Mouse (Mus musculus) limb, embryonic 15.5 days (tissue): ENCODE measurements around the gene Chrdl2. TPM values are rescaled to one million over a fixed set of nuclear protein-coding genes. Genes with fewer than 3 reads are reported as not detected.
A peak's percentile ranks its signal among the peaks of the same experiment; 100 is the strongest.

Experiments used
- ATAC-seq: fragments of 200-750 bp; cut with Nextera tagmentation; 2 replicates; pipeline ENCODE4 v1.8.0; 2017; ENCODE audit warnings: low read depth, moderate TSS enrichment; ENCODE audit not compliant: insufficient number of reproducible peaks, low FRiP score, low TSS enrichment
- H3K27ac ChIP-seq: fragments of 300-500 bp; sonication (generic); 2 replicates; pipeline ENCODE4 v1.5.1; 2015; ENCODE audit warnings: moderate library complexity, mild to moderate bottlenecking, inconsistent platforms
- H3K27me3 ChIP-seq: fragments of 300-500 bp; sonication (generic); 2 replicates; pipeline ENCODE4 v1.6.1; 2015; ENCODE audit warnings: inconsistent platforms
- H3K36me3 ChIP-seq: fragments of 300-500 bp; sonication (generic); 2 replicates; pipeline ENCODE4 v1.6.1; 2015; ENCODE audit warnings: inconsistent platforms
- H3K4me1 ChIP-seq: fragments of 300-500 bp; sonication (generic); 2 replicates; pipeline ENCODE4 v1.6.1; 2015; ENCODE audit warnings: inconsistent platforms
- H3K4me2 ChIP-seq: fragments of 300-500 bp; sonication (generic); 2 replicates; pipeline ENCODE4 v1.6.1; 2015; ENCODE audit warnings: mild to moderate bottlenecking, inconsistent platforms
- H3K4me3 ChIP-seq: fragments of 300-500 bp; sonication (generic); 2 replicates; pipeline ENCODE4 v1.5.1; 2015; ENCODE audit warnings: mild to moderate bottlenecking, inconsistent platforms
- H3K9ac ChIP-seq: fragments of 300-500 bp; sonication (generic); 2 replicates; pipeline ENCODE4 v1.6.1; 2015; ENCODE audit warnings: inconsistent platforms
- H3K9me3 ChIP-seq: fragments of 300-500 bp; sonication (generic); 2 replicates; pipeline ENCODE4 v1.6.1; 2016; ENCODE audit warnings: inconsistent platforms
- WGBS: fragments of 180-500 bp; shearing (Covaris S2); methylation state at CpG from one replicate; pipeline ENCODE4 v1.1.7; 2015; 5-methylcytosine and 5-hydroxymethylcytosine counted together
- polyA plus RNA-seq: library from polyadenylated mRNA; unstranded; fragments of >200 nt; fragmentation: Nextera tagmentation; extraction: Ambion mirVana; gene quantifications from 2 replicates; pipeline ENCODE4 v1.2.1, GENCODE M21; 2015

Gene Chrdl2
- polyA plus RNA-seq, 1 experiment from 2014 or later = 1.8 TPM

DNA sequence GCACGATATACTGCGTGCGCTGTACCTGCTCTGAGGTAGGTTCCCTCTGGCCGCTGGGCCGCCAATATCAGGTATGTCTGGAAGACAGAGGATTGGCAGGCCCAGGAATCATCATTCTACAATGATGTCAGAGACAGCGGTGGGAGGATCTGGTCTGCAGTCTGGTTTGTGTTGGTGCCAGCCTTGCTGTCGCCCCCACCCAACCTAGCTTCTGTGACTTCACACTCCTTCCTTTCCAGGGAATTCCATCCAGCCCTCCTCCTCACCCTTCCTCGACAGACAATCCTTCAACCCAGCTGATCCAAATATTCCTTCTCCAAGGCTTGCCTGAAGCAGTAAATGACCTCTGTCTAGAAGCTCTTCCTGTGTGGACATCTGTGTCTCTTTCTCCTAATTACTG, 11.1 kb downstream of the Chrdl2 start:
- Histone ChIP-seq H3K4me3 (no peak overlapping the region), H3K27me3 (no peaks in the 10 kb centered on the region), H3K4me2 (no peak overlapping the region), H3K9me3 (no peaks in the 10 kb centered on the region), H3K9ac (no peak overlapping the region), H3K36me3 (no peaks in the 10 kb centered on the region), H3K27ac (no peak overlapping the region), H3K4me1 (peaks cover 6% of the 10 kb centered on the region; the same call in 1 of the 2 replicates)
- no peak for ATAC-seq
- WGBS = 87% methylated on average over 8 of the region's 8 CpGs

DNA sequence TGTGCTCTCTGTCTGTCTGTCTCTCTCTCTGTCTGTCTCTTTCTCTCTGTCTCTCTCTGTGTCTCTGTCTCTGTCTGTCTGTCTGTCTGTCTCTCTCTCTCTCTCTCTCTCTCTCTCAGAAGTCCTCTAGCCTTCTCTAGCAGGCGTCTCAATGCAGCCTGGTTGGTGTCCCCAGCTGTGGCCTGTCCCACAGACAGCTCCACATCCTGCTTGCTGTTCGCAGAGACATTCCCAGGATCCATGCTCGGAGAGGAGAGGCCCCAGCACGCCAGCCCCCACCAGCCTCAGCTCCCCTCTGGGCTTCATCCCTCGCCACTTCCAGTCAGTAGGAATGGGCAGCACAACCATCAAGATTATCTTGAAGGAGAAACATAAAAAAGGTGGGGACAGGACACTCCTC, 21.4 kb downstream of the Chrdl2 start:
- WGBS = 65% methylated on average over 5 of the region's 5 CpGs
- Histone ChIP-seq H3K36me3 (no peaks in the 10 kb centered on the region), H3K27me3 (no peaks in the 10 kb centered on the region), H3K27ac (no peak overlapping the region), H3K4me2 (no peak overlapping the region), H3K9me3 (no peaks in the 10 kb centered on the region), H3K4me1 (no peaks in the 10 kb centered on the region), H3K4me3 (no peak overlapping the region), H3K9ac (no peak overlapping the region)
- no peak for ATAC-seq

DNA sequence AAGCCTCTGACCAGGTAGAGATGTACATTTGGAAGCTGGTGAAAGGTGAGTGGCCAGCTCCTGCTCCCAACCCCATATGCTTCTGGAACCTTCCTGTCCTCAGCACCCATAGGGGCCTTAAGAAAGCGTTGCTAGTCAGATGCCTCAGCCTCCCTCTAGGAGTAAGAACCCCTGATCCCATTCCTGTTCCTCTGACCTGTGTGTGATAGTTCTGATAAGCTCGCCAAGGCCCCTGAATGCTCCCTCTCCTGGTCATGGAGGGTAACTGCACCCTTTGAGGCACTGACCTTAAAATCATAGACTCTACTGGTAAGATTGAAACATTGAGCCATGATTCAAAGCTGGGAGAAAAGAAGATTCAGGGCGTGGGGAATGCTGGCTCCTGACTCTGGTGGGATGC, 23.3 kb downstream of the Chrdl2 start:
- H3K9ac ChIP-seq = no peak overlapping the region

DNA sequence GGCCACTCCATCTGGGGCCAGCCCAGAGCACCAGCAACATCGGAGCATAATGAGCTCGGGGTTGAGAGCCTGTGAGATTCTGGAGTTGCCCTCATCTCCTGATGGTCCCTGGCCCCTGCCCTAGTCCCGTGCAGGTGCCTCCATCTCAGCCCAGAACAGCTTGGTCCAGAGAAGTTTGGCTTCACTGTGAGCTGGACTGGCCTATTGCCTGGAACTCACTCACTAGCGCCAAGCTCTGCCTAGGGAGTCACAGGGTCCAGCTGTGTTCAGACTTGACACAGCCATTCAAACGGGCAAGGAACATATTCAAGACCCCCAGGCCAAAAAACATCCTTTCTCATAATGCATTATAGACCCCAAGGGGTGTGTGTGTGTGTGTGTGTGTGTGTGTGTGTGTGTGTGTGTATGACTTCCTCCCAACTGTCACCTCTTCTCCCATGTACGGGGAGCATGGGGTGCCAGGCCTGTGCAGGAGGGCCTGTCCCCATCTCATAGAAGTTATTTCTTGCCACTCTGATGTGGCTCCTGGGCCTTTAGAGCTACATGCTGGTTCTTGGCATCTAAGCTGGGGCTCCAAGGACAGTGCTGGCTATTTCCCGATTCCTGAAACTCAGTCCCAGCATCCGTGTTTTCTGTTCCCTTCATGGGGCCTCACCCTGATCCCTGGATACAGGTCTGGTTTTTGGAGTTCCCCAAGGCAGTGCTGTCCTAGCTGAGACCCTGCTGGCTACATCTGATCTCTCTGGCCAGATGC, 25.2 kb downstream of the Chrdl2 start:
- WGBS = 74% methylated on average over 8 of the region's 8 CpGs

More for the DNA sequence above, 23.3 kb downstream of the Chrdl2 start:
- no peaks in the 10 kb centered on the region for H3K9me3 ChIP-seq
- H3K27me3 ChIP-seq = no peaks in the 10 kb centered on the region
- H3K27ac ChIP-seq = no peak overlapping the region
- no peak overlapping the region for H3K4me3 ChIP-seq
- no peaks in the 10 kb centered on the region for H3K36me3 ChIP-seq
- 44% methylated on average over 3 of the region's 3 CpGs for WGBS
- no peak for ATAC-seq
- no peak overlapping the region for H3K4me2 ChIP-seq
- H3K4me1 ChIP-seq = no peaks in the 10 kb centered on the region

DNA sequence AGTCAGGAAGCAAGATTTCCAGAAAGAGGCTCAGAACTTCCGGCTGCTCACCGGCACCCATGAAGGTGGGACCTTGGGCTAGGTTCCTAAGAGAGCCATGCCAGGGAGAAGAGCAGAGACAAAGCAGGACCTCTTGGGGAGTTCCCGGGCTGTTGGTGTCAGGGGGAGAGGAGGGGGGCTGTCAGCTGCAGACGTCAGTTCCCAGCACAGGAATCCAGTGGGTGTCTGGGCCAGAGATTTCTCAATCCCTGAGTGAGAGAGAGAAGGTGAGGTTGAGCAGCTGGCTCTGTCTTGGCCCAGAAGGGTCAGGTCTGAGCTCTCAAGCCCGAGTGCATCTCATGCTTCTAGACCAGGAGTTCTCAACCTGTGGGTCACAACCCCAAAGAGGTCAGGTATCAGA, 27.7 kb downstream of the Chrdl2 start:
- H3K27ac ChIP-seq = no peak overlapping the region
- no peaks in the 10 kb centered on the region for H3K27me3 ChIP-seq
- H3K36me3 ChIP-seq = no peaks in the 10 kb centered on the region
- H3K4me1 ChIP-seq = peaks cover 10% of the 10 kb centered on the region
- H3K4me2 ChIP-seq = no peak overlapping the region
- H3K9me3 ChIP-seq = no peaks in the 10 kb centered on the region
- no peak for ATAC-seq
- no peak overlapping the region for H3K9ac ChIP-seq
- WGBS = 64% methylated on average over 5 of the region's 5 CpGs
- no peak overlapping the region for H3K4me3 ChIP-seq

More for the DNA sequence above, 25.2 kb downstream of the Chrdl2 start:
- no peaks in the 10 kb centered on the region for H3K27me3 ChIP-seq
- no peak overlapping the region for H3K27ac ChIP-seq
- no peaks in the 10 kb centered on the region for H3K9me3 ChIP-seq
- H3K36me3 ChIP-seq = no peaks in the 10 kb centered on the region
- ATAC-seq = no peak
- H3K9ac ChIP-seq = no peak overlapping the region
- no peak overlapping the region for H3K4me2 ChIP-seq
- H3K4me1 ChIP-seq = peaks cover 10% of the 10 kb centered on the region
- H3K4me3 ChIP-seq = no peak overlapping the region

DNA sequence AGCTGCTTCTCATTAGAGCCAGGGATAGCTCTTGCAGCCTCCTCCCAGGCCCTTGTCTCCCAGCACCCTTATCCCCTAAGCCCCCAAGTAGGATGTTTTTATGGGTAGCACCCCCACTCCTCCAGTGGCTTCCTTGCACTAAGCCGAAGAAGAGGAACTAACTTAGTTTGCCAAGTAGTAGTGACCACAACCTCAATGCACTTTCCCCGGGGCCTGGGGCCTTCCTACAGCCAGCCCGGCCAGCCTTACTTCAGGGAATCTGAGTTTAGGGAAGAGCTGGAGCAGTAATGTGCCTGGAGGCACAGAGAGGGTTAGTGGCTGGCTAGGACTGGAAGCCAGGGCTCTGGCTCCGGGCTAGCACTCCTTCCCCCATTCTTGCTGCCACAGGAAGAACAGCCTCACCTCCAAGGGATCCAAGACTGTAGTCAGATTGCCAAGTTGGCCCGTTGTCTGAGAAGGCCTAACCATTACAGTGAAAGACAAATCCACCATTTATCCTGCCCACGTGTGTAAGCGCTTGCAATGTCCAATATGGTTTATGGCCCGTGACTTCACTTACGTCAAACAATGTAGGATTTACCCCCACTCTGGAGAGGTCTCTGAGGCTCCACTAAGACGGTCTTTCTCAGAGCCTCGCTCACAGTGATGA, 29.0 kb downstream of the Chrdl2 start:
- H3K36me3 ChIP-seq = no peaks in the 10 kb centered on the region
- no peak for ATAC-seq

DNA sequence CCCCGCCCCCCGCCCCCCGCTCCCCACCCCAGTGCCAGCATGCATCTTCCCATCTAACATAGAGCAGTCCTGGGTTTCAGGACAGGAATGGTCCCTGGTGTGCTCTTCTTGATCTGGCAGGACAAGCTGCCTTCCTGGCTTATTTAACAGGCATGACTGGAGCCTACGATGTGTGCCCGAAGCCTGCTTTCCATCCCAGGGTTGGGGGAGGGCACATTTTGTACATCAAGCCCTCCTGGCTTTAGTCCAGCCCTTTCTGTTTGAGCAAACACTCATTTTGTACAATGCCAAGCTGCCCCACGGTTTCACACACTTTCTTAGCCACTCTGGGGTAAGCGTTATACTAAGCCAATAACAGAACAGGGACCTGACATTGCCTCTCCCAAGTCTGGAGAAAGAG, 30.1 kb downstream of the Chrdl2 start:
- 74% methylated on average over 7 of the region's 7 CpGs for WGBS
- no peak for ATAC-seq
- no peaks in the 10 kb centered on the region for H3K36me3 ChIP-seq
- H3K9ac ChIP-seq = no peak overlapping the region
- H3K9me3 ChIP-seq = no peaks in the 10 kb centered on the region
- H3K27ac ChIP-seq = no peak overlapping the region
- no peak overlapping the region for H3K4me3 ChIP-seq
- no peaks in the 10 kb centered on the region for H3K27me3 ChIP-seq
- H3K4me1 ChIP-seq = peaks cover 10% of the 10 kb centered on the region
- H3K4me2 ChIP-seq = no peak overlapping the region

More for the DNA sequence above, 29.0 kb downstream of the Chrdl2 start:
- no peaks in the 10 kb centered on the region for H3K9me3 ChIP-seq
- 57% methylated on average over 11 of the region's 11 CpGs for WGBS
- H3K4me2 ChIP-seq = no peak overlapping the region
- H3K9ac ChIP-seq = no peak overlapping the region
- no peak overlapping the region for H3K27ac ChIP-seq
- H3K27me3 ChIP-seq = no peaks in the 10 kb centered on the region
- H3K4me1 ChIP-seq = peaks cover 10% of the 10 kb centered on the region
- H3K4me3 ChIP-seq = no peak overlapping the region

DNA sequence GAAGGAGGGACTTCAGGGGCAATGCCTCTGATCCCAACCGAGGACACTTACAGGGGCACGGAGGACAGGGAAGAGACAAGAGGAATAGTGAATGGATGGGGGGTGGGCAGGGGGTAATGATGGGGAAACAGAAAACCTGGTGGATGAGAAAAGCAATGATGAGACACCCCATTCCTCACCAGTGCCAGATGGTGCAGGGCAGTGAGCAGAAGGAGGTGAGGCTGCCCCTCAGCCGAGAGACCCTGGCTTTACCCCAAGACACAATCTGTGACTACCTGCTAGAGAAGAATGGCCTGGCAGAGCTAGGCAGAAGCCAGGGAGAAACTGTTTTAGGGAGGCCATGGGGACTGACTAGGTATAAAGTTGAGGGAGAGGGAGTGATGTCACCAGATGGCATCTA, 30.5 kb downstream of the Chrdl2 start:
- Histone ChIP-seq H3K27me3 (no peaks in the 10 kb centered on the region), H3K4me1 (peaks cover 10% of the 10 kb centered on the region), H3K4me2 (no peak overlapping the region), H3K9ac (no peak overlapping the region), H3K36me3 (no peaks in the 10 kb centered on the region), H3K9me3 (no peaks in the 10 kb centered on the region), H3K4me3 (no peak overlapping the region), H3K27ac (no peak overlapping the region)
- 60% methylated on average over 3 of the region's 3 CpGs for WGBS
- no peak for ATAC-seq

DNA sequence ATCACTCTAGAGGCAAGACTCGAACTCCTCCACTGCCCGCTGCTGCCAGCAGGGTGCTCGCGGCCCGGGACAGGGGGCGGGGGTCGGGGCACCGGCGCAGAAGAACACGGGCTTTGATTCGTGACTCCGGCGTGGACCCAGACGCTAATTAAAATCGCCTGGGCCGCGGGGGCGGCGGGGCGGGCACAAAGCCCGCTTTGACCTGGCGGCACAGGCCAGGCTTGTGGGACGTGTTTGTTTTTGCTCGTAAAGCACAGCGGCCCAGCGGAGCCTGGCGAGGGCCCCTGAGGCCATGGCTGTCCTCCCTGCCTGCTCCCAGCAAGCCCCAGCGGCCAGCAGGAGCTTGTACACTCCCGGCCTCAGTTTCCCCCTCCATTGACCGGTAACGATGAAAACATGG, 36.1 kb downstream of the Chrdl2 start:
- peak; percentile 37; the same call in 1 of the 2 replicates for ATAC-seq
- Histone ChIP-seq H3K9ac (no peak overlapping the region), H3K4me3 (no peak overlapping the region), H3K4me2 (0 out of 2 replicates have a peak overlapping the region, but pooled peaks have one; percentile 27), H3K27ac (no peak overlapping the region), H3K27me3 (no peaks in the 10 kb centered on the region), H3K36me3 (no peaks in the 10 kb centered on the region), H3K4me1 (peaks cover 18% of the 10 kb centered on the region), H3K9me3 (no peaks in the 10 kb centered on the region)
- WGBS = 12% methylated on average over 31 of the region's 31 CpGs

DNA sequence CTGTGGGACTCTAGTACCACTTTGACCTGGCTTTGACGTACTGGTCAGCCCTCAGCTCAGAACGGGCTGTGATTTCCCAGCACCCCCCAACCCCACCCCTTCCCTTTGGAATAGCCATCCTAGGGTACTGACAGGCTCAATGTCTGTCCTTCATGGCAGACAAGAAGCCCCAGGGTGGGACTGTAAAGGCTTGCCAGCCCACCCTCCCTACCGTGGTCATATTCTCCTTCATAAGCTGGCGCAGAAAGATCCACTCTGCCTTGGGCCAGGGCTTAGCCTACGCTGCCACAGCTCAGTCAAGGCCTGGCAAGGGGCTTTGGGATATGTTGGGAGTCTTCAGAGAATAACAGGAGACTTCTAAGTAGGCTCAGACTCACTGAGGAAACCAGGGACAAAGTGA, 37.1 kb downstream of the Chrdl2 start:
- Histone ChIP-seq H3K36me3 (no peaks in the 10 kb centered on the region), H3K9me3 (no peaks in the 10 kb centered on the region), H3K4me3 (no peak overlapping the region), H3K27ac (peak overlapping the region; percentile 60), H3K9ac (no peak overlapping the region), H3K4me2 (no peak overlapping the region), H3K27me3 (no peaks in the 10 kb centered on the region), H3K4me1 (peaks cover 18% of the 10 kb centered on the region)
- 76% methylated on average over 5 of the region's 5 CpGs for WGBS
- no peak for ATAC-seq

DNA sequence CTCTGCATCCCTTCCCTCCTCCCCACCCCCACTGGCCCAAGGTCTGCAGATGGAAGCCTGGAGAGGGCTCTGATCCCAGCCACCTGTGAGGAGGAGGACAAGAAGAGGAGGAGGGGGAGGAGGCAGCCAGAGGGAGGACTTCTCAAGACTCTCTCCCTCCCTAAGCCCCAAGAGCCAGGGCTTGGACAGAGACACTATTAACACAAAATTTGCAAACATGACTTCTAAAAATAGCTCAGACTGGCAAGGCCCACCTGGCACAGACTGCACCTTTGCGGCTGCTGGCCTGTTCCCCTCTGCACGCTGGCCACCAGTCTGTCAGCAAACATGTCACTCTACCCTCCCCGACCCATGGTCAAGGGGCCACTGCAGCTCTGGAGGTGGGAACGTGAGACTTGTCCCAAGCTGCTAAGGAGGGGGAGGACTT, 37.6 kb downstream of the Chrdl2 start:
- Histone ChIP-seq H3K27me3 (no peaks in the 10 kb centered on the region), H3K27ac (peak overlapping the region; percentile 60), H3K4me1 (peaks cover 18% of the 10 kb centered on the region), H3K9ac (no peak overlapping the region), H3K36me3 (no peaks in the 10 kb centered on the region), H3K4me2 (no peak overlapping the region), H3K9me3 (no peaks in the 10 kb centered on the region), H3K4me3 (no peak overlapping the region)
- WGBS = 29% methylated on average over 4 of the region's 4 CpGs
- ATAC-seq = peak; percentile 66; the same call in 1 of the 2 replicates

DNA sequence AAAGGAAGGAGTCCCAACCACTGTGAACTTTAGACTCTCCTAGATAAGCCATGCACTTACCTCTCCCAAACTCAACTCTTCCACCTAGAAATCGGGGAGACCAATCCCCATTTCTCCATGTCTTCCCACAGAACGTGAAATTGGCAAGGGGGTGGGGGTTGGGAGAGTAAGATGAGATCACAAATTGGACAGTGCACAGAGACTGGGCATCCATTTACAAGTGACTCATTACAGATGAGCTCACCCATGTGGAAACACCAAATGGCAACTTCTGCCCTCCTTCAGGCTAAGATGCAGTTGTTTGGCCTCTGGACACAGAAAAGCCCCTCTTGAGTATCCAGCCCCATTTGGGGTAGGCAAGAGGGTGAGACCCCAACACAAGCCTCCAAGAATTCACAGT, 40.5 kb downstream of the Chrdl2 start:
- ATAC-seq = no peak
- H3K9ac ChIP-seq = no peak overlapping the region
- H3K27me3 ChIP-seq = no peaks in the 10 kb centered on the region
- no peaks in the 10 kb centered on the region for H3K36me3 ChIP-seq
- 68% methylated on average over 2 of the region's 2 CpGs for WGBS
- no peaks in the 10 kb centered on the region for H3K9me3 ChIP-seq
- no peak overlapping the region for H3K4me2 ChIP-seq
- H3K4me1 ChIP-seq = peaks cover 18% of the 10 kb centered on the region
- no peak overlapping the region for H3K27ac ChIP-seq
- no peak overlapping the region for H3K4me3 ChIP-seq
